Mouse (Mus musculus): ENCODE measurements around the gene Shc4. TPM values are rescaled to one million over a fixed set of nuclear protein-coding genes. Genes with fewer than 3 reads are reported as not detected.

Shc4 gene
- total and polyA plus RNA-seq, 2 experiments from 2014 or later = 0.44 to 4.4 TPM

- WGBS = 85% methylated on average over 5 of the region's 5 CpGs
- no peak for TF ChIP-seq EP300 (IDR thresholded peaks at IDR 0.05; ENCODE audit: low read depth)
- TF ChIP-seq CTCF (IDR thresholded peaks at IDR 0.05; ENCODE audit: low read depth) = no peak
Measured at GRCm38 (mm10) chr2:125665213-125665612, 58.7 kb downstream of the Shc4 start.

GRCm38 (mm10) chr2:125662517-125662916 is 61.4 kb downstream of the Shc4 start:
- Histone ChIP-seq H3K27me3 (ENCODE audit: control insufficient read depth, insufficient read depth, low read length) (no peaks in the 10 kb centered on the region), H3K4me1 (ENCODE audit: control insufficient read depth, insufficient read depth) (peaks cover 5% of the 10 kb centered on the region), H3K4me3 (ENCODE audit: low read depth, low read length) (no peak overlapping the region), H3K36me3 (replicated peaks; ENCODE audit: control insufficient read depth, insufficient read depth, low read length) (no peaks in the 10 kb centered on the region), H3K9me3 (replicated peaks; ENCODE audit: control insufficient read depth, low read length) (no peaks in the 10 kb centered on the region), H3K27ac (ENCODE audit: low read depth) (no peak overlapping the region), H3K9ac (replicated peaks; ENCODE audit: low read depth, low read length) (no peak overlapping the region), H3K4me2 (ENCODE audit: low read depth, low read length) (no peak overlapping the region)
- no peak for DNase-seq (ENCODE audit: low spot score)
- TF ChIP-seq CTCF (IDR thresholded peaks at IDR 0.05; ENCODE audit: low read depth) = no peak
- TF ChIP-seq EP300 (IDR thresholded peaks at IDR 0.05; ENCODE audit: low read depth) = no peak
- WGBS = 82% methylated on average over 3 of the region's 3 CpGs
- ATAC-seq (ENCODE audit: insufficient read depth, low read depth) = no peak

More at GRCm38 (mm10) chr2:125665213-125665612, 58.7 kb downstream of the Shc4 start:
- Histone ChIP-seq H3K9me3 (replicated peaks; ENCODE audit: control insufficient read depth, low read length) (no peaks in the 10 kb centered on the region), H3K9ac (replicated peaks; ENCODE audit: low read depth, low read length) (no peak overlapping the region), H3K4me3 (ENCODE audit: low read depth, low read length) (no peak overlapping the region), H3K4me2 (ENCODE audit: low read depth, low read length) (no peak overlapping the region), H3K27ac (ENCODE audit: low read depth) (no peak overlapping the region), H3K36me3 (replicated peaks; ENCODE audit: control insufficient read depth, insufficient read depth, low read length) (no peaks in the 10 kb centered on the region), H3K4me1 (ENCODE audit: control insufficient read depth, insufficient read depth) (peaks cover 5% of the 10 kb centered on the region), H3K27me3 (ENCODE audit: control insufficient read depth, insufficient read depth, low read length) (no peaks in the 10 kb centered on the region)
- DNase-seq (ENCODE audit: low spot score) = no peak
- no peak for ATAC-seq (ENCODE audit: insufficient read depth, low read depth)

- ATAC-seq (ENCODE audit: insufficient read depth, low read depth) (no peak), DNase-seq (ENCODE audit: low spot score) (no peak)
- Histone ChIP-seq H3K27me3 (ENCODE audit: control insufficient read depth, insufficient read depth, low read length) (no peaks in the 10 kb centered on the region), H3K9ac (replicated peaks; ENCODE audit: low read depth, low read length) (no peak overlapping the region), H3K4me2 (ENCODE audit: low read depth, low read length) (peak overlapping the region; percentile 63; the same call in 1 of the 2 replicates), H3K27ac (ENCODE audit: low read depth) (no peak overlapping the region), H3K9me3 (replicated peaks; ENCODE audit: control insufficient read depth, low read length) (no peaks in the 10 kb centered on the region), H3K36me3 (replicated peaks; ENCODE audit: control insufficient read depth, insufficient read depth, low read length) (no peaks in the 10 kb centered on the region), H3K4me1 (ENCODE audit: control insufficient read depth, insufficient read depth) (peaks cover 5% of the 10 kb centered on the region; the same call in 1 of the 2 replicates), H3K4me3 (ENCODE audit: low read depth, low read length) (peak overlapping the region; percentile 37; the same call in 1 of the 2 replicates)
- WGBS = 73% methylated on average over 4 of the region's 4 CpGs
- TF ChIP-seq CTCF (IDR thresholded peaks at IDR 0.05; ENCODE audit: low read depth) (no peak), EP300 (IDR thresholded peaks at IDR 0.05; ENCODE audit: low read depth) (no peak)
Measured at GRCm38 (mm10) chr2:125661156-125661555, 62.8 kb downstream of the Shc4 start.

GRCm38 (mm10) chr2:125660537-125661130 is 63.3 kb downstream of the Shc4 start:
- TF ChIP-seq CTCF (IDR thresholded peaks at IDR 0.05; ENCODE audit: low read depth) (no peak), EP300 (IDR thresholded peaks at IDR 0.05; ENCODE audit: low read depth) (no peak)
- Histone ChIP-seq H3K9ac (replicated peaks; ENCODE audit: low read depth, low read length) (no peak overlapping the region), H3K27me3 (ENCODE audit: control insufficient read depth, insufficient read depth, low read length) (no peaks in the 10 kb centered on the region), H3K4me3 (ENCODE audit: low read depth, low read length) (peak overlapping the region; percentile 37), H3K4me1 (ENCODE audit: control insufficient read depth, insufficient read depth) (peaks cover 5% of the 10 kb centered on the region; the same call in 1 of the 2 replicates), H3K9me3 (replicated peaks; ENCODE audit: control insufficient read depth, low read length) (no peaks in the 10 kb centered on the region), H3K27ac (ENCODE audit: low read depth) (no peak overlapping the region), H3K36me3 (replicated peaks; ENCODE audit: control insufficient read depth, insufficient read depth, low read length) (no peaks in the 10 kb centered on the region), H3K4me2 (ENCODE audit: low read depth, low read length) (peak overlapping the region; percentile 63)
- ATAC-seq (ENCODE audit: insufficient read depth, low read depth) (peak; percentile 14; the same call in 1 of the 2 replicates), DNase-seq (ENCODE audit: low spot score) (no peak)
- 27% methylated on average over 20 of the region's 20 CpGs for WGBS

GRCm38 (mm10) chr2:125659823-125660536 is 64.0 kb downstream of the Shc4 start:
- H3K27me3 ChIP-seq (ENCODE audit: control insufficient read depth, insufficient read depth, low read length) = no peaks in the 10 kb centered on the region
- H3K9ac ChIP-seq (replicated peaks; ENCODE audit: low read depth, low read length) = no peak overlapping the region
- WGBS = 11% methylated on average over 10 of the region's 10 CpGs
- no peaks in the 10 kb centered on the region for H3K36me3 ChIP-seq (replicated peaks; ENCODE audit: control insufficient read depth, insufficient read depth, low read length)
- peaks cover 5% of the 10 kb centered on the region; the same call in 1 of the 2 replicates for H3K4me1 ChIP-seq (ENCODE audit: control insufficient read depth, insufficient read depth)
- H3K4me2 ChIP-seq (ENCODE audit: low read depth, low read length) = peak overlapping the region; percentile 63
- peak; percentile 83 for DNase-seq (ENCODE audit: low spot score)
- H3K9me3 ChIP-seq (replicated peaks; ENCODE audit: control insufficient read depth, low read length) = no peaks in the 10 kb centered on the region
- TF ChIP-seq EP300 (IDR thresholded peaks at IDR 0.05; ENCODE audit: low read depth) = no peak
- TF ChIP-seq CTCF (IDR thresholded peaks at IDR 0.05; ENCODE audit: low read depth) = peak; percentile 95
- H3K4me3 ChIP-seq (ENCODE audit: low read depth, low read length) = peak overlapping the region; percentile 37
- ATAC-seq (ENCODE audit: insufficient read depth, low read depth) = peak; percentile 63; the same call in 1 of the 2 replicates
- no peak overlapping the region for H3K27ac ChIP-seq (ENCODE audit: low read depth)

Data from heart, postnatal 0 days (tissue).